Mouse (Mus musculus) hindbrain, embryonic 10.5 days (tissue): ENCODE measurements around the gene Ndrg2. TPM values are rescaled to one million over a fixed set of nuclear protein-coding genes. Genes with fewer than 3 reads are reported as not detected.

Experiments
- DNase-seq: peaks from one replicate; pipeline ENCODE4 v3.0.0-alpha.2; 2017; ENCODE audit warnings: low spot score
- H3K27ac ChIP-seq: fragments of 300-500 bp; sonication (generic); 2 replicates; pipeline ENCODE4 v1.5.1; 2016; ENCODE audit warnings: mild to moderate bottlenecking, moderate library complexity
- H3K27me3 ChIP-seq: fragments of 300-500 bp; sonication (generic); 2 replicates; pipeline ENCODE4 v1.6.1; 2016; ENCODE audit warnings: mild to moderate bottlenecking; ENCODE audit not compliant: poor library complexity, insufficient read depth, severe bottlenecking
- H3K36me3 ChIP-seq: fragments of 300-500 bp; sonication (generic); 2 replicates; pipeline ENCODE4 v1.6.1; 2016; ENCODE audit warnings: mild to moderate bottlenecking, moderate library complexity
- H3K4me1 ChIP-seq: fragments of 300-500 bp; sonication (generic); replicated peaks from 2 replicates; pipeline ENCODE4 v1.6.1; 2016; ENCODE audit warnings: mild to moderate bottlenecking
- H3K4me3 ChIP-seq: fragments of 300-500 bp; sonication (generic); 2 replicates; pipeline ENCODE4 v1.5.1; 2016; ENCODE audit warnings: mild to moderate bottlenecking, moderate library complexity
- H3K9me3 ChIP-seq: fragments of 300-500 bp; sonication (generic); 2 replicates; pipeline ENCODE4 v1.6.1; 2016; ENCODE audit warnings: mild to moderate bottlenecking, moderate library complexity
- whole genome bisulfite sequencing: fragments of 180-500 bp; shearing (Covaris S2); methylation state at CpG from one replicate; pipeline ENCODE4 v1.1.7; 2016; 5-methylcytosine and 5-hydroxymethylcytosine counted together
- polyA plus RNA-seq: library from polyadenylated mRNA; unstranded; fragments of >200 nt; fragmentation: Nextera tagmentation; extraction: Ambion mirVana; gene quantifications from 2 replicates; pipeline ENCODE4 v1.2.1, GENCODE M21; 2016

The Ndrg2 gene
- polyA plus RNA-seq, 1 experiment from 2014 or later: 16.1 TPM

DNA sequence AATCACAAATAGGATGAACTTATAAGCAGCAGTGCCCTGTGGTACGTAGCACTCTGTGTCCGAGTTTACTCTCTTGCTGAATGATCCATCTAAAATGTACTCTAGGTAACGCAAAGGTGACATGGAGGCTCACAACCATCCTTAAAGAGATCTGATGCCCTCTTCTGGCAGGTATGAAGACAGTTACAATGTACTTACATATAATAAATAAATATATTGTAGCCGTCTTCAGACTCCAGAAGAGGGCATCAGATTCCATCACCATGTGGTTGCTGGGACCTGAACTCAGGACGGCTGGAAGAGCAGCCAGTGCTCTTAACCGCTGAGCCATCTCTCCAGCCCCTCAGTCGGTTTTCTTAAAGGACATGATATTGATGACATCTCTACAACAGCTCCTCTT lies 9.3 kb downstream of the Ndrg2 start:
- H3K27ac ChIP-seq: no peak overlapping the region
- WGBS: 77% methylated on average over 7 of the region's 7 CpGs
- no peak overlapping the region for H3K4me3 ChIP-seq
- H3K9me3 ChIP-seq: no peaks in the 10 kb centered on the region
- H3K27me3 ChIP-seq: no peaks in the 10 kb centered on the region
- no peak for DNase-seq
- H3K4me1 ChIP-seq: peaks cover 8% of the 10 kb centered on the region; the same call in 1 of the 2 replicates
- H3K36me3 ChIP-seq: no peaks in the 10 kb centered on the region

DNA sequence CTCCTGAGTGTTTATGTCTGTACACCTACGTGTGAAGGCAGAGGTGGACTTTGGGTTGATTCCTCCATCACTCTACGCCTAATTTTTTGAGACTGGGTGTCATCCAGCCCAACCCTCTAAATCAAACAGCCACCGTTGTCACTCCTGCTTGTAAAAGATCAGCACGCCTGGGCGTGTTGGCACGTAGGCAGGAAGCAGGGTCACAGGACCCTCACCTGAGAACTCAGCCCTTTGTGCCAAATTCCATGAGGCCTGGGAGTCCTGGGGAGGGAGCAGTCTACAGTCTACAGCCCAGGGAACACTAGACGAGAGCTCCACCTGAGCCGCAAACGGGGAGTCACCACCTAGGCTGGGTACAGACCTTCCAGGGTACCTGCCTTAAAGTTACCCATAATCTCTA lies 10.2 kb downstream of the Ndrg2 start:
- H3K36me3 ChIP-seq: no peaks in the 10 kb centered on the region
- WGBS: 90% methylated on average over 9 of the region's 9 CpGs
- H3K4me3 ChIP-seq: no peak overlapping the region
- H3K27ac ChIP-seq: no peak overlapping the region
- H3K27me3 ChIP-seq: no peaks in the 10 kb centered on the region
- DNase-seq: no peak
- no peaks in the 10 kb centered on the region for H3K9me3 ChIP-seq
- H3K4me1 ChIP-seq: peaks cover 8% of the 10 kb centered on the region; the same call in 1 of the 2 replicates

DNA sequence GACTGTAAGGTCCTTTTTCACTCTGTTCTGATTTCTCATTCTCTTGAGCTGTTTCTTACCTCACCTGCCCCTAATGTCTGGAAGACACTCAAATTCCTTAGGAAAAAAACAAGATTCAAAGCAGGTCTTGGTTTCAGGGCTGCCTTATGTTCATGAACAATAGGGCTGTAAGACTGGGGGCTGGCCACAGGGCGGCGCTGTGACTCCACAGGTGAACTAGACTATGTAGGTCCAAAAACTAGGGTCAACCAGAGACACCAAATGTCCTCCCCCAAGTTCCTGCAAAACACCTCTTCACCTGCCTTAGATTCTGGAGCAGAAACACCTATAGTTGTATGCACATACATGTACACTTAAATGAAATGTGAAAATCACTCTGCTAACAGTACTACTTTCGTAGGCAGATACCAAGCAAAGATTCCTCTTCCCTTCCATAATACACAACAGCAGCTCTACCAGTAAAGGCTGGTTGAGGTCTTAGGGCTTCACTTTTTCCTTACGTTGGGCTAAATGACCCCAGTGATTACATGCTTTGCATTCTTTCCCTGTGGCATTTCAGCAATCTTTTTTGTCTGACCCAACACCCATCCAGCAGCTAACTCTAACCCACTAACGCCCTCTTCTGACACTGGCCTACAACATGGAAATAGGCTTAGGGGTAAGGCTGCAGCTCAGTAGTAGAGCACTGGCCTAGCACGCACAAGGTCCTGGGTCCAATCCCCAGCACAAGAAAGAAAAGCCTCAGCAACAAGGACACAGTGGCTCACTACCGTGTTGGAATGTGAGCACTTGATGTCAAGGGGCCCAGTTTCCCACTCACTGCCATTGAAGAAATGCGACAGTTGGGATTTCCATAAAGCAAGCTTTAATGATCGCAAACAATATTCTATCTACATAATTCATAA lies 10.9 kb downstream of the Ndrg2 start:
- no peak overlapping the region for H3K4me3 ChIP-seq
- WGBS: 64% methylated on average over 9 of the region's 9 CpGs
- peaks cover 8% of the 10 kb centered on the region; the same call in 1 of the 2 replicates for H3K4me1 ChIP-seq
- no peaks in the 10 kb centered on the region for H3K27me3 ChIP-seq
- no peaks in the 10 kb centered on the region for H3K36me3 ChIP-seq
- no peaks in the 10 kb centered on the region for H3K9me3 ChIP-seq
- peak; percentile 83 for DNase-seq
- H3K27ac ChIP-seq: no peak overlapping the region

DNA sequence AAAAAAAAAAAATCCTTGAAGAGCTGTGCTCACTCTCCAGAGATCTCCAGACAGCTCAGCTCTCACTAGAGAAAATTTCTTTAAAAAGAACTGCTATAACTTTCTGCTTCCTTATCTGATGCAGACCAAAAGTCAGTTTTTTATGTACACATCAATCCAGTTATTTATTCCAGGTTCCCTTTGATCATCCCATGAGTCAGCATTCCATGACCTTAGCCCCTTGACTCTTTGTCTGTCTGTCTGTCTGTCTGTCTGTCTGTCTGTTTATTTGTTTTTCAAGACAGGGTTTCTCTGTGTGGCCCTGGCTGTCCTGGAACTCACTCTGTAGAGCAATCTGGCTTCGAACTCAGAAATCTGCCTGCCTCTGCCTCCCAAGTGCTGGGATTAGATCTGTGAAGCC lies 14.6 kb downstream of the Ndrg2 start:
- peaks cover 8% of the 10 kb centered on the region; the same call in 1 of the 2 replicates for H3K36me3 ChIP-seq

DNA sequence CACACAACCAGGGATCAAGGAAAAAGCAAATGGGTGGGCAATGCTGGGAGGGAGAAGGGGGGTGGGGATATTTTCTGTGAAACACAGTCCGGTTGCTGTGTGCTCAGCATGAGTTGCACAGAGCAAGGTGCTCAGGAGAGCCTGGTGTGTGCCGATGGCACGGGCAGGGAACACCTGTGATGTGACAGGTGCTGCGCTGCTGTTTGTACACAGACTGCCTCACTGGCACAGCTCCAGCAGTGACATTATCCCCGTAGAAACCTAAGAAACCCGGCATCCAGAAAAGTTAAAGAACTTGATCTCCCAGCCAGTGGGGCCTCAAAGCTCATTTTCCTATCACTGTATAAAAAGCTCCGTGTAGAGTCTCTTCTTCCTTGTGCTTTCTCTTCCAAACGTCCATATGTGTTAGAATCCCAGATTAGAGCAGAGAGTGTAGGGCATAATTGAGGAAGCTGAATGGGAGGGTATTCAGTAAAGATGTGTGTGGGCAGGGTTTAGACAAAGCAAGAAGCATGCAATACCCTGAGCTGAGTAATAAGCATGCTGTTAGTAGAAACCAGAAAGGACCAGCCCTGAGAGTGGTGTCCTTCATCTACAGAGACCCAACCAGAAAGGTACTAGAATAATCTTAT lies 17.3 kb downstream of the Ndrg2 start:
- 86% methylated on average over 8 of the region's 8 CpGs for WGBS

More for the DNA sequence above, 14.6 kb downstream of the Ndrg2 start:
- Histone ChIP-seq H3K27ac (no peak overlapping the region), H3K9me3 (no peaks in the 10 kb centered on the region), H3K27me3 (no peaks in the 10 kb centered on the region), H3K4me3 (no peak overlapping the region), H3K4me1 (no peaks in the 10 kb centered on the region)
- no peak for DNase-seq
- WGBS: 89% methylated on average over 1 of the region's 1 CpGs

DNA sequence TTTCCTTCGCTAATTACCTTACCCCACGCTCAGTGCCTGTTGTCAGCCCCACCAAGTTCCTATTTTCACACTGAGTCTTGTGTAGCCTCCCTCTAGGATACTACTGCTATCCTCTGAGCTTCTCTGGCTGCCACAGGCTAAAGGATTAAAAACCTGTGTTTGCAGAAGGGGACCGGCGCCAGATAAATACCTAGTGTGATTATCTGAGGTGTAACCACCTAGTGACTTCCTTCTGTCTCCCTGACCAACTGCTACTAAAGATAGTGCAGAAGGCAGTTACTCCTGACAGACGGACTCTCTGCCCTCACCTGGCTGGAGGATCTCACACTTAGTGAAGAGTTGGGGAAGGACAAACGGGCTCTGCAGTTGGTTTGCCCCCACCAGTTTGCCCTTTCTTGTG lies 17.9 kb downstream of the Ndrg2 start:
- DNase-seq: no peak
- Histone ChIP-seq H3K4me1 (0 out of 2 replicates have a peak, but pooled peaks cover 4% of the 10 kb centered on the region), H3K27me3 (no peaks in the 10 kb centered on the region), H3K36me3 (peaks cover 24% of the 10 kb centered on the region), H3K27ac (no peak overlapping the region), H3K4me3 (no peak overlapping the region), H3K9me3 (no peaks in the 10 kb centered on the region)
- WGBS: 84% methylated on average over 6 of the region's 6 CpGs

More for the DNA sequence above, 17.3 kb downstream of the Ndrg2 start:
- Histone ChIP-seq H3K36me3 (peaks cover 18% of the 10 kb centered on the region), H3K4me1 (0 out of 2 replicates have a peak, but pooled peaks cover 4% of the 10 kb centered on the region), H3K4me3 (no peak overlapping the region), H3K27me3 (no peaks in the 10 kb centered on the region), H3K27ac (no peak overlapping the region), H3K9me3 (no peaks in the 10 kb centered on the region)
- no peak for DNase-seq

DNA sequence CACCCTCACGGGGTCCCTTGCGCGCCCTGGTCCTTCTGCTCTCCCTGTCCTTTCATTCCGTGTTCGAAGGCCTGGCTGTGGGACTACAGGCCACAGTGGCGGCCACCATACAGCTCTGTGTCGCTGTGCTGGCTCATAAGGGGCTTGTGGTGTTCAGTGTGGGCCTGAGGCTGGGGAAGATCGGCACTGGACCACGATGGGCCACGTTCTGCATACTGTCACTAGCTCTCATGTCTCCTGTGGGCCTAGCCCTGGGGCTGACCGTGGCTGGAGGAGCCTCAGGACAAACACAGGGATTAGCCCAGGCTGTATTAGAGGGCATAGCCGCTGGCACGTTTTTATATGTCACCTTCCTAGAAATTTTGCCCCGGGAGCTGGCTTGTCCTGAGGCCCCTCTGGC lies 18.9 kb downstream of the Ndrg2 start:
- no peaks in the 10 kb centered on the region for H3K27me3 ChIP-seq
- no peak overlapping the region for H3K4me3 ChIP-seq
- no peaks in the 10 kb centered on the region for H3K9me3 ChIP-seq
- H3K27ac ChIP-seq: no peak overlapping the region
- peaks cover 34% of the 10 kb centered on the region for H3K36me3 ChIP-seq
- no peak for DNase-seq
- 0 out of 2 replicates have a peak, but pooled peaks cover 4% of the 10 kb centered on the region for H3K4me1 ChIP-seq
- WGBS: 78% methylated on average over 14 of the region's 14 CpGs

DNA sequence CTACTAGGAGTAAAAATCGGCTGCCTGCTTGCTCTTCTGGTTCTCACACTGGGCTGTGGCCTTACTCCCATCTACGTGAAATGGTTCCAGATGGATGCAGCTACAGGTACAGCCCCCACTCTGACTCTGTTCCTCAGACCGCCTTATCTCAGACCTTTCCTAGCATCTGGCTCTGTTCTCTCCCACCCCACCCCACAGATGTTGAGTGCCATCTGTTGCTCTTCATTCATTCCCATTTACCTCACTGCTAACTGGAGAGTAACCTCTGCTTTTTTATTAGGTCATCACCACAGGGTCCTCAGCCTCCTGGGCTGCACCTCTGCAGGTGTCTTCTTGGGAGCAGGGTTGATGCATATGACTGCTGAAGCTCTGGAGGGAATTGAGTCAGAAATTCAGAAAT lies 20.1 kb downstream of the Ndrg2 start:
- Histone ChIP-seq H3K36me3 (peaks cover 46% of the 10 kb centered on the region), H3K4me3 (no peak overlapping the region), H3K27me3 (no peaks in the 10 kb centered on the region), H3K9me3 (no peaks in the 10 kb centered on the region), H3K4me1 (0 out of 2 replicates have a peak, but pooled peaks cover 4% of the 10 kb centered on the region), H3K27ac (no peak overlapping the region)
- DNase-seq: no peak
- 50% methylated on average over 3 of the region's 3 CpGs for WGBS

DNA sequence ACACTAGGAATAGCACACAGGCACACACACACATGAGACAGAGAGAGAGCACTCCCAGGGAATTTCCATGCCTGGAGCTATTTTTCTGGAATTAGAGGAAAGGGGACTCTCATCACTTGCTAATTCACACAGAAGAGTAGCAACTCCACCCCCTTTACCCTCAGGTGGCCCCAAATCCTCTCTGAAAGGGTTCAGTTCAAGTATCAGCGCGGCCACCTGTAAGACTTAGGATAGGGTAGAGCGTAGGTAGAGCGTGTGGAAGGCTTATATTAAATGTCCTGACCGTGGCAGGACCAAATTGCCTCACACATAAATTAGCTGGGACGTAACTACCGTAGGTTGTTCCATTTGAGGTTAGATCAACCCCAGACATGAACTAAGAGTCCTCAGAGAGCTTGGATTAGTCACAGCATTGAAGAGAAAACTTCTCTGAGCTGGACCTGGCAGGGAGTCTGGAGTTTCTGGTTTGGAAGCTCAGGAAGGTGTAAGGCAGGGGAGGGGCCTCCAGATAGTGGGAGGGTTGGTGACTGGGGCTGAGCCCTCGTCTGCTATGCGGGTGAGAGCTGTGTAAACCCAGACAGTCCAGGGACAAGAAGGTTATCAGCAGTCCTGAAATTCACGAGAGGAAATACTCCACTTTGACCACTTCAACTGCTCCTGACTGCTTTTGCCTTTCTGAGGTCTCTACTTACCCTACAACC lies 20.7 kb downstream of the Ndrg2 start:
- Histone ChIP-seq H3K9me3 (no peaks in the 10 kb centered on the region), H3K4me1 (0 out of 2 replicates have a peak, but pooled peaks cover 4% of the 10 kb centered on the region), H3K36me3 (peaks cover 52% of the 10 kb centered on the region), H3K27ac (no peak overlapping the region), H3K4me3 (no peak overlapping the region), H3K27me3 (no peaks in the 10 kb centered on the region)
- WGBS: 34% methylated on average over 10 of the region's 10 CpGs
- no peak for DNase-seq

DNA sequence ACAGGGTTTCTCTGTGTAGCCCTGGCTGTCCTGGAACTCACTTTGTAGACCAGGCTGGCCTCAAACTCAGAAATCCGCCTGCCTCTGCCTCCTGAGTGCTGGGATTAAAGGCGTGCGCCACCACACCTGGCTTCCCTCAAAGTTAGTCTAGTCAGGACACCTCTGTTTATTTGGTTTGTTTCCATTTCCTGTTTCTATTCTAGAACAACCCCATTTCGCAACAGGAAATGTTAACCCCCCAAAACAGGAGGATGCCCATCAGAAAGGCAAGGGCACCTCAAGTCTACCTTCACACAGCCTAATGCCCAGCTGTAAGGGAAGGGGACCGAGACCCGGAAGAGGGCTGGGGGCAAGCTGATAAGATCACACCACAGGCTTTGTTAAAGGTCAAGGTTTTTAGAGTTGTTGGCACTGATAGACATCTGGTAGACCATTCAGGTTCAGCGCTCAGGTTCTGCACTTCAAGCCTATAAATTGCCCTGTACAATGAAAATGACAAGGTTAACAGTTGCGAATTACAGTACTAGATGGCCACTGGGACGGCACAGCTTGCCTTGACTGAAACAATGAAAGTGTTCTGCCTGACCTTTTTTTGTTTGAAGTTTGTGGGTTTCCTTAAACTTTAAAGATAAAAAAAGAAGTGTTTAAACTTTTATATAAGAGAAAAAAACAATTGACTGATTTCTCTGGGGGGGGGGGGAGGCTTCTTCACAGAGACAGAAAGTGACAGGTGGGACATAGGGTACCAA lies 21.6 kb downstream of the Ndrg2 start, which contains the start of gene Slc39a2:
Gene Slc39a2, plus strand, starts transcription at position 699 of the 749 bp plus-strand sequence.
- Histone ChIP-seq H3K4me3 (no peak within 1 kb of the TSS), H3K27me3 (no peaks in the 10 kb centered on the region), H3K36me3 (peaks cover 61% of the 10 kb centered on the region), H3K27ac (no peak within 1 kb of the TSS), H3K4me1 (0 out of 2 replicates have a peak, but pooled peaks cover 4% of the 10 kb centered on the region), H3K9me3 (no peaks in the 10 kb centered on the region)
- 92% methylated on average over 9 of the region's 9 CpGs for WGBS
- DNase-seq: no peak

DNA sequence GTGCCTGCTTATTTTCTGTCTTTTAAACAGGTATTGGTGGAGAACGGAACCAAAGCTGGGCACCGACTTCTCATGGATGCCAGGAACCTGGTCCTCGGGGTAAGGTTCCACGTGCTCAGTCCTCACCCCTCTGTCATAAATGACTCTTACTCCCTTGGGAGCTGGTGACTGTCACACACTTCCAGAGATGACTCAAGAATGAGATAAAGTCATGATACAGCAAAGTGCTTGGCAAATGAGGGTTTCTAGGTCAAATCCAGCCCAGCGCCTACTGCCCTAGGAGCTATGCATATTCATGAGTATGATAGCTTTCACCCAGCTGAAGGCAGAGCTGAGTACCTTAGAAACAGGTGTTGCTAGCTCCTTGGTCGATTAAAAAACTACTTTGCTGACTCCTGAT lies 24.1 kb downstream of the Ndrg2 start:
- H3K36me3 ChIP-seq: peaks cover 64% of the 10 kb centered on the region
- 90% methylated on average over 6 of the region's 6 CpGs for WGBS
- peaks cover 20% of the 10 kb centered on the region for H3K4me1 ChIP-seq
- H3K9me3 ChIP-seq: no peaks in the 10 kb centered on the region
- H3K4me3 ChIP-seq: no peak overlapping the region
- no peak overlapping the region for H3K27ac ChIP-seq
- H3K27me3 ChIP-seq: no peaks in the 10 kb centered on the region
- DNase-seq: no peak

DNA sequence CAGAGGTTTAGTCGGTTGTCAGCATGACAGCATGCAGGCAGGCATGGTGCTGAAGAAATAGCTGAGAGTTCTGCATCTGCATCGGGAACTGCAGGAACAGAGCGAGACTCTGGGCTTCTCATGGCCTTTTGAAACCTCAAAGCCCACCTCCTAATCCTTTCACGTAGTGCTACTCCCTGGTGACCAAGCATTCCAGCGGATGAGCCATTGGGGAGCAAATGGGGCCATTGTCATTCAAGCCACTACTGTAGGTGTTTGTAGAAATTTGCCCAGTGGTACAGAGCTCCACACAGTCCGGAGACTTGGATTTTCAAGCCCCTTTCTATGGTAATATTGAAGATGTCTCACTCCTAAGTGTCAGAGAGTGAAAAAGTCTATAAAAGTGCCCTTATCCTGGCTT lies 27.9 kb downstream of the Ndrg2 start:
- no peaks in the 10 kb centered on the region for H3K9me3 ChIP-seq
- no peaks in the 10 kb centered on the region for H3K27me3 ChIP-seq
- H3K36me3 ChIP-seq: peaks cover 47% of the 10 kb centered on the region
- no peak overlapping the region for H3K27ac ChIP-seq
- DNase-seq: no peak
- peak overlapping the region; percentile 84 for H3K4me3 ChIP-seq
- H3K4me1 ChIP-seq: peaks cover 20% of the 10 kb centered on the region
- WGBS: 46% methylated on average over 6 of the region's 6 CpGs
